Comparison of ENCODE assay signal across 22 mouse cellular contexts in genomic region chr5:88642786-88643185, GRCm38 (mm10). TPM values are rescaled to one million over a fixed set of nuclear protein-coding genes. Genes with fewer than 3 reads are reported as not detected.
DNase-seq lines count a peak whose midpoint lies in the region; ATAC-seq and TF ChIP-seq lines count a peak whose summit lies in the region.
"Had no signal": no experiment of that assay in that cellular context is flagged by ENCODE, and none has a peak within 500 bp of the region (broad histone marks: within the 10 kb centered on the region; RNA-seq: fewer than 3 reads in every experiment).

No protein-coding gene starts in this region.

- no peak overlapping the region for H3K4me3 ChIP-seq in kidney, adult 2 months (ENCODE audit: insufficient read depth, low read depth, low read length)
- no peak overlapping the region for H3K4me3 ChIP-seq in kidney, embryonic 16.5 days (ENCODE audit: low read length)
- no peak overlapping the region for H3K4me3 ChIP-seq in liver, embryonic 14.5 days (ENCODE audit: insufficient read depth in 1 of 2, low read depth in 2 of 2, low read length in 2 of 2)
- H3K4me3 ChIP-seq: embryonic facial prominence, embryonic 10.5 days; forebrain, embryonic 12.5 days; gastrocnemius, adult 2 months; heart, embryonic 12.5 days; kidney, embryonic 15.5 days; limb, embryonic 10.5 days; midbrain, embryonic 12.5 days had no signal

- peaks cover 13% of the 10 kb centered on the region; the same call in 1 of the 2 replicates for H3K4me1 ChIP-seq in kidney, adult 2 months (ENCODE audit: control insufficient read depth, insufficient read depth, low read length)
- H3K4me1 ChIP-seq in kidney, embryonic 16.5 days (ENCODE audit: insufficient read depth, low read length): no peaks in the 10 kb centered on the region
- H3K4me1 ChIP-seq in liver, embryonic 14.5 days (replicated peaks; ENCODE audit: control insufficient read depth in 2 of 2, insufficient read depth in 2 of 2, low read length in 1 of 2): no peaks in the 10 kb centered on the region
- H3K4me1 ChIP-seq: embryonic facial prominence, embryonic 10.5 days; forebrain, embryonic 12.5 days; heart, embryonic 12.5 days; kidney, embryonic 15.5 days; limb, embryonic 10.5 days; midbrain, embryonic 12.5 days had no signal

- H3K4me2 ChIP-seq in kidney, embryonic 16.5 days (replicated peaks; ENCODE audit: low read depth, low read length): no peak overlapping the region
- H3K4me2 ChIP-seq in liver, embryonic 14.5 days (ENCODE audit: low read depth): no peak overlapping the region
- H3K4me2 ChIP-seq: forebrain, embryonic 12.5 days; heart, embryonic 12.5 days; hindbrain, embryonic 14.5 days; kidney, embryonic 15.5 days; lung, embryonic 14.5 days; midbrain, embryonic 12.5 days had no signal

- no peak for TF ChIP-seq CTCF in kidney, adult 2 months (conservative IDR thresholded peaks at IDR 0.05; ENCODE audit: insufficient read depth, insufficient read length, low read depth, low read length)
- TF ChIP-seq CTCF in liver, embryonic 14.5 days (IDR thresholded peaks at IDR 0.05; ENCODE audit: low read depth): no peak

- no peaks in the 10 kb centered on the region for H3K9me3 ChIP-seq in kidney, embryonic 16.5 days (ENCODE audit: low read length)
- H3K9me3 ChIP-seq in liver, embryonic 14.5 days (ENCODE audit: control insufficient read depth, low read length): no peaks in the 10 kb centered on the region
- H3K9me3 ChIP-seq: embryonic facial prominence, embryonic 10.5 days; forebrain, embryonic 12.5 days; heart, embryonic 12.5 days; kidney, embryonic 15.5 days; limb, embryonic 10.5 days; midbrain, embryonic 12.5 days had no signal

- ATAC-seq in kidney, embryonic 16.5 days (ENCODE audit: low FRiP score, low TSS enrichment): no peak
- peak; percentile 23; the same call in 1 of the 2 replicates for ATAC-seq in liver, embryonic 14.5 days (ENCODE audit: insufficient read depth)

- TF ChIP-seq POLR2A in kidney, adult 2 months (IDR thresholded peaks at IDR 0.05; ENCODE audit: low read depth, low read length): no peak

- TF ChIP-seq EP300 in liver, embryonic 14.5 days (IDR thresholded peaks at IDR 0.05; ENCODE audit: low read depth): no peak

- WGBS in kidney, adult 2 months: 44% methylated on average over 9 of the region's 9 CpGs
- 88% methylated on average over 9 of the region's 9 CpGs for WGBS in kidney, embryonic 16.5 days
- WGBS in liver, embryonic 14.5 days (ENCODE audit: insufficient replicate concordance): 63% methylated on average over 9 of the region's 9 CpGs

- H3K27me3 ChIP-seq in kidney, adult 2 months (replicated peaks; ENCODE audit: control insufficient read depth, insufficient read depth, low read length): no peaks in the 10 kb centered on the region
- H3K27me3 ChIP-seq in kidney, embryonic 16.5 days (ENCODE audit: insufficient read depth, low read length): no peaks in the 10 kb centered on the region
- no peaks in the 10 kb centered on the region for H3K27me3 ChIP-seq in liver, embryonic 14.5 days (ENCODE audit: control insufficient read depth, insufficient read depth, low read length)
- H3K27me3 ChIP-seq: forebrain, embryonic 12.5 days; heart, embryonic 12.5 days; kidney, embryonic 15.5 days; midbrain, embryonic 12.5 days had no signal

- no peak overlapping the region for H3K27ac ChIP-seq in kidney, adult 2 months (ENCODE audit: insufficient read depth, low read depth, low read length)
- H3K27ac ChIP-seq in kidney, embryonic 16.5 days (ENCODE audit: low read length): no peak overlapping the region
- no peak overlapping the region for H3K27ac ChIP-seq in liver, embryonic 14.5 days
- H3K27ac ChIP-seq: embryonic facial prominence, embryonic 10.5 days; forebrain, embryonic 12.5 days; gastrocnemius, adult 2 months; hindbrain, embryonic 14.5 days; kidney, embryonic 15.5 days; limb, embryonic 10.5 days; macrophage; midbrain, embryonic 12.5 days had no signal

- no peak overlapping the region for H3K9ac ChIP-seq in kidney, embryonic 16.5 days (replicated peaks; ENCODE audit: low read length)
- H3K9ac ChIP-seq in liver, embryonic 14.5 days (replicated peaks): no peak overlapping the region
- H3K9ac ChIP-seq: forebrain, embryonic 12.5 days; heart, embryonic 12.5 days; hindbrain, embryonic 14.5 days; kidney, embryonic 15.5 days; lung, embryonic 14.5 days; midbrain, embryonic 12.5 days had no signal

- peak; percentile 65 for DNase-seq in kidney, adult 2 months
- DNase-seq in ovary, postnatal 36 days (ENCODE audit: low spot score): peak; percentile 43
- DNase-seq in ovary, postnatal 14 days (ENCODE audit: low spot score): no peak
- DNase-seq in liver, embryonic 14.5 days (ENCODE audit: low read depth in 3 of 3, low spot score in 3 of 3): no peak
- peak; percentile 27 for DNase-seq in yolk sac, embryonic 10.5 days (ENCODE audit: low spot score)
- no peak for DNase-seq in layer of hippocampus, postnatal 10 days (ENCODE audit: low spot score in 2 of 2)
- DNase-seq in gastrocnemius, postnatal 4 days (ENCODE audit: low spot score in 2 of 2): no peak
- DNase-seq: cerebellum, adult 2 months; lung, embryonic 14.5 days; right cerebral cortex, postnatal 14 days; spleen, adult 18-20 months; thymus, postnatal 4 days had no signal

- H3K36me3 ChIP-seq in kidney, adult 2 months (ENCODE audit: control insufficient read depth, insufficient read depth, low read length): peaks cover 11% of the 10 kb centered on the region
- peaks cover 20% of the 10 kb centered on the region for H3K36me3 ChIP-seq in kidney, embryonic 16.5 days (ENCODE audit: insufficient read depth, low read length)
- H3K36me3 ChIP-seq in liver, embryonic 14.5 days (replicated peaks; ENCODE audit: control insufficient read depth, insufficient read depth, low read depth): no peaks in the 10 kb centered on the region; the same call in 1 of the 2 replicates

RNA-seq across cellular contexts. Expression of gene Grsf1, which starts 33.2 kb away (rescaled TPM):
- polyA plus RNA-seq in kidney, adult 2 months (2012; rRNA removed): 58.4 and 60.7 TPM in 2 replicates
- 36.1 and 59.0 TPM in 2 replicates for polyA plus RNA-seq in kidney, embryonic 16.5 days (2015; fragmentation: Nextera tagmentation; extraction: Ambion mirVana)
- 10.5 and 20.3 TPM in 2 replicates for polyA plus RNA-seq in liver, embryonic 14.5 days (2012; rRNA removed)
- polyA plus RNA-seq in liver, embryonic 14.5 days (2014; fragmentation: Nextera tagmentation; extraction: Ambion mirVana): 27.5 and 31.4 TPM in 2 replicates
- 10 to 100 TPM; 90.9 to 91.1 TPM for total RNA-seq in layer of hippocampus, postnatal 10 days (2021)
- total RNA-seq in gastrocnemius, postnatal 4 days (2021): 100 to 1,000 TPM in 1 of 2 experiments, 10 to 100 TPM in 1; 95.6 to 130 TPM

Comparison
In these comparisons a context has a peak if more than half of its experiments do, and no peak if none do; other contexts are left out.
1. DNase-seq: peak in kidney, adult 2 months (single experiment), ovary, postnatal 36 days (single experiment) and yolk sac, embryonic 10.5 days (single experiment); none in ovary, postnatal 14 days (single experiment), liver, embryonic 14.5 days (0 of 3), layer of hippocampus, postnatal 10 days (0 of 2) and gastrocnemius, postnatal 4 days (0 of 2).